Mouse (Mus musculus) ES-E14 (cell line): Measurements from ENCODE around the gene Man1a2.

Experiments used
- ZC3H11A ChIP-seq: IDR thresholded peaks from 2 replicates; pipeline ENCODE4 v1.6.1; 2012; ENCODE audit warnings: low read depth, mild to moderate bottlenecking, inconsistent platforms, low read length, borderline replicate concordance
- ZNF384 ChIP-seq: IDR thresholded peaks from 2 replicates; pipeline ENCODE4 v1.6.1; 2012; ENCODE audit warnings: low read depth, low read length, inconsistent platforms

- TF ChIP-seq ZNF384 (no peak), ZC3H11A (no peak)
Observed at GRCm38 (mm10) chr3:100731896-100732295, 46.6 kb upstream of the Man1a2 start.
